Mouse (Mus musculus): ENCODE results near the gene Ube2k. TPM values are rescaled to one million over a fixed set of nuclear protein-coding genes. Genes with fewer than 3 reads are reported as not detected.

Gene Ube2k
- total RNA-seq, 2 experiments from 2014 or later = 120 to 128 TPM

- peak; percentile 8 to 24 for DNase-seq (ENCODE audit: low spot score in 2 of 2)
Observed at GRCm38 (mm10) chr5:65537420-65538071, 513 bp downstream of the Ube2k start.

- DNase-seq (ENCODE audit: low spot score in 2 of 2) = no peak
Observed at GRCm38 (mm10) chr5:65538121-65538520, 1.1 kb downstream of the Ube2k start.

GRCm38 (mm10) chr5:65538829-65539228 lies 1.8 kb downstream of the Ube2k start:
- no peak for DNase-seq (ENCODE audit: low spot score in 2 of 2)

GRCm38 (mm10) chr5:65539786-65540185 lies 2.8 kb downstream of the Ube2k start:
- no peak for DNase-seq (ENCODE audit: low spot score in 2 of 2)

- DNase-seq (ENCODE audit: low spot score in 2 of 2) = no peak
Observed at GRCm38 (mm10) chr5:65541889-65542288, 4.9 kb downstream of the Ube2k start.

- DNase-seq (ENCODE audit: low spot score in 2 of 2) = no peak
Observed at GRCm38 (mm10) chr5:65543491-65543890, 6.5 kb downstream of the Ube2k start.

- no peak for DNase-seq (ENCODE audit: low spot score in 2 of 2)
Observed at GRCm38 (mm10) chr5:65544616-65545015, 7.6 kb downstream of the Ube2k start.

GRCm38 (mm10) chr5:65549677-65550076 lies 12.6 kb downstream of the Ube2k start:
- no peak for DNase-seq (ENCODE audit: low spot score in 2 of 2)

DNA sequence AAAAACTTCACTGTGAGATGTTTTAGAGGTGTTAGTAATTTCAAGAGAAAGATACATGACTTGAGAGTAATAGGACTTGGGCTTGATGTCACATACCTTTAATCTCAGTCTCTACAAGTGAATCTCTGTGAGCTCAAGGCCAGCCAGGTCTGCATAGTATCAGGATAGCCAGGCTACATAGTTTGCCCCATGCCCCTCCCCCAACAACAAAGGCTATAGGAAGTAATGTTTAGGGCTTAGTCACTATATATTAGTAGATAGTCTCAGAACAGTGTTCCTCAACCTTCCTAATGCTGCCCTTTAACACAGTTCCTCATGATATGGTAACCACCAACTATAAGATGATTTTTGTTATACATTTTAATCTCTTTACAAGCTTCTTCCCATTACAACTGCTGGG lies 20.1 kb downstream of the Ube2k start:
- DNase-seq (ENCODE audit: low spot score in 2 of 2) = no peak

DNA sequence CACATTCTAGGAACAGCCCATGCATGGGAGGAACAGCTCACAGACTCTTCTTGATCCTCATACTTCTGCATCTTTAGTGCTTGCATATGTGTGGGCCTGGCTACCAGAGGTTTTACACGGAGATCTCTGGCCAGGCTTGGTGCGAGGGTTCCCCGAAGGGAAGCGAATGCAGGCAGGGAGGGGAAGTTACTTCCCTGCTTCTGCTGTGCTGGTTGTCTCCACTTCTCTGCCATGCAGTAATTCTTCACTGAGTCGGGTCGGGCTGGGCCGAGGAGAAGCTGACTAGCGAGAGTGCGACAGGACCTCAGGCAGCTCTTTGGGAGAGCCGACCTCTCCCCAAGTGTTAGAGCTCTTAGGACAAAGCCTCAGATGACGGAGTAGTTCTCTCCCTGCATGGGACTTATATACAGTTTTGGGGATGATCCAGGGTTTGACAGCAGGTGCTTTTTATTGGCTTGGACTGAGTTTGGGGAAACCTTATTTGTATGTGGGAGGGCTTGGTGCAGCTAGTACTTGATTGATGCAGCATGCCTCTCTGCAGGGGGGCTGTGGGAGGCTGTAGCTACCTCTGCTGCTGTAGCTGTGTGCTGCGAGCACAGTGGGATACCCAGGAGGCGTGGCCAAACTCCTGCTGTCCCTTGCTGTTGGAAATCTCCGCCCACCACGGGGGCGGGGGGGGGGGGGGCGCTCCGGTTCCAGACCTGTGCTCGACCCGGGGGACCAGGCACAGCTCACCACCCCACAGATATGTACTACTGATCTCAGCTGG lies 24.3 kb downstream of the Ube2k start:
- peak in 1 of 2 experiments; percentile 30 for DNase-seq (ENCODE audit: low spot score in 2 of 2)

DNA sequence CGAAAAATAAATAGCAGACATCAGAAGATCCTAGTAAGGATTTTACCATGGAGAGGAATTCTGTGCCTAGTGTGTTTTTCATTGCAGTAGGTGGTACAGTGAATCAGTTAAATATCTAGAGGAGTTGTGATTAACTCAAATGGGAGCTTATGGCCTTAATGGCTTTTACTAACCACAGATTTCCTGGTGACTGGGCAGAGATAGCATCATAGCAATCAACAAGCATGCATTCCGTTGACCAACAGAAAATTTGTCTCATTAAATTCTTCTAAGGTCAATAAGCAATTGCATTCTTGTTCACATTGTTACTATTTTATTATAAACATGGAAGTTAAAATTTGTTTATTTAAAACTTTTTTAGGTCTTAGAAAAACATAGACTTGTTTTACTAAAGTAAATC lies 28.5 kb downstream of the Ube2k start:
- DNase-seq (ENCODE audit: low spot score in 2 of 2) = no peak

DNA sequence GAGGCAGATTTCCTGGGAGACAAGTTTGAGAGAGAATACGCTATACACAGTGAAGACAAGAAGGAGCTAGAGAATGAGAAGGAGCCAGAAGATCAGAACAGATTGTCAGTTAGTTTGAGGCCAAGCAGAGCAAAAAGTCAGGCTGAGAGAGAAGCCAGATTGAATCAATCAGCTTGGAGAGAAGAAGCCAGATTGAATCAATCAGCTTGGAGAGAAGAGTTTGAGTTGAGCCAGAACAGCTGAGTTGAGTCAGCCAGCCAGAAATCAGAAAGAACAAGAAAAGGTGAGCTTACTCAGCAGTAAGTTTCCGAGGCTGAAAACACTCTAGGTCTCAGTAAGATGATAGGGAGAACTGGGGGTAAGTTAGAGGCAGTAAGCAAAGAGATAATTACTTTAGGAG lies 37.8 kb downstream of the Ube2k start:
- DNase-seq (ENCODE audit: low spot score in 2 of 2) = no peak

DNA sequence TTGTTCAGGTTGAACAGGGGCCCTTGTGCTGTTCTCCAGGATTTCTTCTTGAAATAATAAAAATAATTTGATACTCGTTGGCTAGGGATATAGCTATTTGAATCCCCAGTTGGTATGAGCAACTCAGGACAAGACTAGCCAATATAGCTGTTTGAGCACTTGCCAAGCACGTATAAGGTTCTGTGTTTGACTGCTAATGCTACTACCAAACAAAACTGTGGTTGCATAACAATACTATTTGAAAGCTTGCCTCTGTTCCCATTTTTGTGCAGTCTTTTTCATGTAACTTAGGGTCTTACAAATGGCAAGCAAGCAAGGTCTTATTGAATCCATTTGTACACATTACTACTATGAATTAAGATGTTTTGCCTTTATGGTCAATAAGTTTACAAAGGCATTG lies 38.9 kb downstream of the Ube2k start:
- DNase-seq (ENCODE audit: low spot score in 2 of 2) = no peak

DNA sequence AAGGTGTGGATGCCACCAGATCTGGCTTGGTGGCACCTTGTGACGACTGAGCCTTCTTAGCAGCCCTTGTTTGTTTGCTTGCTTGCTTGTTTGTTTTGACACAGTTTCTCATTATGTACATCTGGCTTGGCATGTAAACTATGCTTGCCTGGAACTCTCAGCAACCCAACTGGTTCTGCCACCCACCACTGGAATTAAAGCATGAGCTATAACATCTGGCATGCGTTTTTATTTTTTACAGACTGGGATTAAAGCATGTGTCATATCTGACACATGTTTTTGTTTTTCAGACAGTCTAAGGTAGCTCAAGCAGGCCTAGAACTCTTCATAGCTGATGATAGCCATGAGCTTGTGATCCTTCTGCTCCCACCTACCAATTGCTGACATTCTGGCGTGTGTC lies 41.5 kb downstream of the Ube2k start:
- DNase-seq (ENCODE audit: low spot score in 2 of 2) = no peak

GRCm38 (mm10) chr5:65586291-65586690 lies 49.3 kb downstream of the Ube2k start:
- DNase-seq (ENCODE audit: low spot score in 2 of 2) = no peak

GRCm38 (mm10) chr5:65590199-65590598 lies 53.2 kb downstream of the Ube2k start:
- no peak for DNase-seq (ENCODE audit: low spot score in 2 of 2)

- no peak for DNase-seq (ENCODE audit: low spot score in 2 of 2)
Observed at GRCm38 (mm10) chr5:65592421-65592820, 55.4 kb downstream of the Ube2k start.

DNA sequence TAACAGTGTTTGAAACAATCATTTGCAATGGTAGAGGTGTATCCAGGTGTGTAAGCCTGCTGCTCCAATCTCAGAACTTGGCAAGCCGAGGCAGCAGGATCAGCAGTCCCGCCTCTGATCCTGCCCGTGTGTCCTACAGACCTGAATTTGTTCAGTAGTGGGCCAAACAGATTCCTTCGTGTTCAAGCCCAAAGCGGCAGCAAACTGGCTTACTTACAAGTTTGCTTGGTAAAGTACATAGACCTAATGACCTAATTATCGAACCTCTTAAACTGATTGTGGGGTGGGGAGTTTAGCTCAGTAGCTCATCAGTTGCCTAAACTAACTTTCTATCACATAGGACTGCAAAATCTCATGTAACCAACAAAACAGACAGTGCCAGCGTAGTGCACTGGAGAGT lies 62.6 kb downstream of the Ube2k start:
- no peak for DNase-seq (ENCODE audit: low spot score in 2 of 2)

DNA sequence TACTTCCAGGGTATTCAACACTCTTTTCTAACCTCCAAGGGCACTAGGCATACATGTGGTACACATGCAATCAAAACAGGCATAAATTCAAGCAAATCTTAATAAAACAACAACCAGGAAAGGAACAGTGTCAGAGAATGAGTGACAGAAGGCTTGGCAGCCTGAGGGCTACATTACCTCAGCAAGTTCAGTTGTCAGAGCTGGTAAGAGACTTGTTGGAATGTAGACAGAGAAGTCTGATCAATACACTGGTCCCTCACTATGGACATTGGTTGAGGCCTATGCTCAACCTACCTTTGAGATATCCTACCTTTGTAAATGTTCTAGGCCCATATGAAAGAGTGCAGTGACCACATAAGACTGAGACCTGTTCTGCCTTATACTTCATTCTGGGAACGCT lies 69.8 kb downstream of the Ube2k start:
- DNase-seq (ENCODE audit: low spot score in 2 of 2) = no peak

- no peak for DNase-seq (ENCODE audit: low spot score in 2 of 2)
Observed at GRCm38 (mm10) chr5:65609769-65610168, 72.7 kb downstream of the Ube2k start.

DNA sequence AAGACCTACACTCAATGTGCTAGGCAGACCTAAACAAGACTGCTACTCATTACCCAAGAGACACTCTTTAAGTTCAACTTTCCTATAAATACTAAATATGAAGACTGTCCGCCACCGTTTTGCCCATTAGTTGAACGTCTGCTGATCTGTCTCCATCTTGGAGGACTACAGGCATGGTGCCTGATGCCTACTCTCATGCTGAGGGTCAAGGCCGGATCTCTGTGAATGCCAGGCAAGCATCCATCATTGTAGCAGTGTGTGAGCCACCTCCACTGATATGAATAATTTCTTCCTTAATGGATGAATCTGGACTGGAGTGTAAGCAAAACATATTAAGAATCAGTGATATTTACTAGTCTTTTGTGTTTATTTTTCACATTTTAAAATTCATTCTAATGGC lies 73.5 kb downstream of the Ube2k start:
- no peak for DNase-seq (ENCODE audit: low spot score in 2 of 2)

GRCm38 (mm10) chr5:65613152-65613924 lies 76.3 kb downstream of the Ube2k start:
- DNase-seq (ENCODE audit: low spot score in 2 of 2) = no peak

Measured in layer of hippocampus, adult 18-20 months (tissue).